Mouse (Mus musculus) central nervous system, embryonic 14 days (tissue): ENCODE results near the gene Ppm1n. TPM values are rescaled to one million over a fixed set of nuclear protein-coding genes. Genes with fewer than 3 reads are reported as not detected.

Experiments
- polyA plus RNA-seq: library from polyadenylated mRNA; depleted of rRNA; stranded (reverse); fragments of >200 nt; gene quantifications from 2 replicates; pipeline ENCODE4 v1.2.3, GENCODE M21; 2012; rRNA removed

Gene Ppm1n
- polyA plus RNA-seq, result 0.83 and 1.1 TPM in 2 replicates

DNA sequence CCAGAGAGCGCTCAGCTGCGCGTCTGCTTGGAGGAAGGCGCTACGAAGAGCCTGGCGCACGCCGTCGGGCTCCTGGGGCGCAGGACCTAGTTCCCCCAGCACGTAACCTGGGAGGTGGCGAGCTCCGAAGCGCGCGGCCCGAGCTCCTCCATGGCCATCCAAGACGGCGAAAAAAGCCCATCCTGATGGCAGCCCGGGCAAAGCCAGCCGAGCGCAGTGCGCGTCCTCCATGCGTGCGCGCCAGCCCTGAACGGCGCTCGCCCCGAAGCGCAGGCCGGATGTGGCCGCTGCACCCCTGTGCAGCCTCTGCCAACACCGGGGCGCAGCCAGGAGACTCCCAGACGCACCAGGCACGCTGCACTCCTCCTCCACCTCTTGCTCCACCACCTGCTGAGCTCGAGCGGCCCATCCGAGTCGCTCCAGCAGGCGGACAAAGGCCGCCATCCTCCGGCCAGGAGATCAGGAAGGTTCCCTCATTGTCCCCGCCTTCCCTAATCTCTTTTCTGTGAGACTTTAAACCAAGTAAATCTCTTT is at the start of gene Ppm1n:
Gene Ppm1n (minus strand): TSS at position 484 of the 534 bp plus-strand sequence.

DNA sequence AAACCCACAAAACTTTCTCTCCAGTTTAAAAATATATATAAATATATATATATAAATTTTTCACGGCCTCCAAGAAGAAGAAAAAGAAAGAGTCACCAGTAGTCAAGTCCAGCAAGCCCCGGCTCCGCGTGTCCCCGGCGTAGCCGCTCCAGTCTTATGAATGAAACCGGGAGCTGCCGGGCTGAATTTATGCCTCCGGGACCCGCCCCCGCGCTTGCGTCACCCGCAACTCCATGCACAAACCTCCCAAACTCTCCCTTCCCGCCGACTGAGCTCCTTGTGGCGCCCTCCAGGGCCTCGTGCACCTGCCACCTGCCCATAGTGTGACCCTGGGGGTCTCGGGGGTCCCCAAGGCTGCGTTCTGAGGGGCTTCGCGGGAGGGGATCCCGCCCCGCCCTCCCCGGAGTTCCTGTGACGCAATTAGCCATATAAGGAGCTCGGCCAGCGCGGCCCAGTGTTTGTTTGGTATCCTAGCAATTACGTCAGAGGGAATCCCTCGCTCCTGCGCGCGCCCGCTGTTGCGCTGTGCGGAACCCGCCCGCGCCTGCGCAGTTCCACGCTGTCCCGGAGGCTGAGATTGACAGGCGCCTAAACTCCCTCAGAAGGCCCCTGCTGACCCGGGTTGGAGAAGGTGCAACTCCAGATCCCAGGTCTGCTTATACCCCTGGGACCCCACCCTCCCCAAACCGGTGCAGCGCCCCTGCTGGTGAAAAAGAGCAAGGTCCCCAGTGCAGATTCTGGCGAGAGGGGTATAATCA is 30.2 kb upstream of the Ppm1n start, which contains the start of gene Fosb:
Gene Fosb (minus strand): TSS at position 168 of the 758 bp plus-strand sequence.

DNA sequence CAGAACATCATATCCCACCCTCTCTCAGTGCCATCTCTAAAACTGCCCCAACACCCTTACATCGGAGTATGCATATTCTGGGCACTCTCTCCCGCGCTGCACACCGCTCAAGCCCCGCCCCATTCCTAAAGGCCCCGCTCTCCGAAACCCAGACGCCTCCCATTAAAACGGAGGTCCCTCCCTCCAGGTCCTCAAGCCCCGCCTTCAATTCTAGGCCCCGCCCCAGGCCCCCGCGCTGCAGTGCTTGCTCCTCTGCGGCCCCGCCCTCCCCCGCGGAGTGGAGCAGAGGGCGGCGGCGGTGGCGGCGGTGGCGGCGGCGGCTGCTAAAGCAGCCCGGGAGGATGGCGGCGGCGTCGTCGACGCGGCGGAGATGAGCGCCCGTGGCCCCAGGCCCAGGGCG is 2.5 kb upstream of the Ppm1n start, which contains the start of gene Rtn2:
Gene Rtn2 (plus strand): TSS at position 240 of the 400 bp plus-strand sequence.

DNA sequence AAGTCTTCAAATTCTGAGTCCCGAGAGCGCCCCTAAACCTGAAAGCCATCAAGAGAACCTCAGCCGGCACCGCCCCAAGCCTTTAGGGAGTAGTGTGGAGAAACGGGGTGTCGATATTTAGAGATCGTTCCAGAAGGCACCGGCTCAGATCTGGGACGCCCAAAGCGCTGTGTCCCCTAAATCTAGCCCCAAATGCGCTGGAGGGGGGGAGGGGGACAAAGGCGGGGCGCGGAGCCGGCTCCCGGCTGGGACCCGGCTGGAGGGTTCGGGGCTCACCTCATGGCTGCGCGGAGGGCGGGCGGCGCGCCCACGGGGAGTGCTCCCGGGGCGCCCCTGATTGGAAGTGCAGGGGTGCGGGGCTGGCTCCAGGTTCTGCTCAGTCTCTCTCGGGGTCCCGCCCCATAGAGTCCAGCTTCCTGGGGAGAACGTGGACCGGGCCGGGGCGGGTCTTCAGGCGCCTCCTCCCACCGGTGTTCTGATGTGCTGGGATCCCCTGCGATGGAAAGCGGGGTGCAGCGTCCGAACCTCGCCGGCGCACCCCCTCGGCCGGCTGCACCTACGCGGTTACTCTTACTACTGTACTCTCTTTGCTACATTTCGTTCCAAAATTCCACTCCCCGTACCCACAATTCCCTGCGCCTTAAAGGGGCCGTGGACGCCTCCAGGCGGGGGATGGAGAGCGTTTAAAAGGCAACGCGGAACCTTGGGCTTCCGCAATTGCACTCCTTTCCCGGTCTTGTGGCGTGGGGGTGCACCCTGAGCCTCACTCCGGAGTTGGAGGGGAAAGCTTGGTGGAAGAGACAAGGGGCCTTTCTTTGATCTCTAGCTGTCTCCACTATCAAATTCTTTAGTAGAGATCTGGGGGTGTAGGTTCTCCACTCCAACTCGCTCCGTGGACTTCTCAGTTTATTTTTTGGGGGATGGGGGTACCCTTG is 8.4 kb downstream of the Ppm1n start, which contains the start of gene Vasp:
Gene Vasp (minus strand): TSS at position 580 of the 935 bp plus-strand sequence.

DNA sequence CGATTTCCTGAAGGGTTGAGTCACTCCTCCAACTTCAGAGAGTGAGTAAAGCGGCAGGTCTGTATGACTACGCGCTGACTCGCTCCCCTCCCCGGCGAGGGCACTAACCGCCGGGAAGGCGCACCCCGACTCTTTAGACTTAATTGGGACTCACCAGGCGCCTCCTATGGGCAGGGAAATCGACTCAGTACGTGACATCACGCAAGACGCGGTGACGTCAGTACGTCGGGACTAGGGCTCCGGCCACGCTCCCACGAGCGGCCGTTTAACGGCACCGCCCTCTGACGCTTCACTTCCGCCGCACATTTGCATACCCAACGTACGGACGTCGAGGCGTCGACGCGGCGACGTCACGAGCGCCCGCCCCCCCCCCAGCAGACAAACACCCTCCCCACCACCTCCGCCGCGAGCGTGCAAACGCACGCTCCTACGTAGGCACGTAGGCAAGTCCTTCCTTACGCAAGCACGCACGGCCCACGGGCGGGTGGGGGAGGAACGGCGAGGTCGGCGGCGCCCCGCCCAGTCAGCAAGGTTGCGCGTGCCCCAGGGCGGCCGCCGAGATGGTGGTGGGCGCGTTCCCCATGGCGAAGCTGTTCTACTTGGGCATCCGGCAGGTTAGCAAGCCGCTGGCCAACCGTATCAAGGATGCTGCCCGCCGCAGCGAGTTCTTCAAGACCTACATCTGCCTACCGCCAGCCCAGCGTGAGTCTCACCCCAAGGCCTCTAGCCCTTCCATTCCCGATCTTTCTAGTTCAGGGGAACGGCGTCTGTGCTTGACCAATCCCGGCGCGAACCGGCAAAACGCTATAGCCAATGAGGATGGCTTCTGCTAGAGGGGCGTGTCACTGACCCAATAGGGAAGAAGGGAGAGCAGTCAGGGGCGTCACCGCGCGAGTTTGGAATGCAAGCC is 51.7 kb downstream of the Ppm1n start, which contains the start of gene Opa3:
Gene Opa3 (plus strand): TSS at position 452 of the 910 bp plus-strand sequence.

Other genes starting within 250 kb of the Ppm1n start
- gene Rsph6a, start 225.4 kb downstream of the Ppm1n start, polyA plus RNA-seq, result 0.06 and 0.13 TPM in 2 replicates
- 154 and 161 TPM in 2 replicates for gene Dmwd, start 203.8 kb downstream of the Ppm1n start, polyA plus RNA-seq
- 66.0 and 81.7 TPM in 2 replicates for gene Dmpk, start 196.2 kb downstream of the Ppm1n start, polyA plus RNA-seq
- gene Six5, start 185.5 kb downstream of the Ppm1n start, polyA plus RNA-seq, result 20.6 and 32.0 TPM in 2 replicates
- gene Gm4969, start 161.7 kb downstream of the Ppm1n start, polyA plus RNA-seq, result 5.3 and 6.0 TPM in 2 replicates
- 12.5 and 13.2 TPM in 2 replicates for gene Fbxo46, start 160.2 kb downstream of the Ppm1n start, polyA plus RNA-seq
- 15.7 and 17.0 TPM in 2 replicates for gene Qpctl, start 130.8 kb downstream of the Ppm1n start, polyA plus RNA-seq
- gene Snrpd2, start 130.3 kb downstream of the Ppm1n start, polyA plus RNA-seq, result 153 and 184 TPM in 2 replicates
- gene Gipr, start 113.9 kb downstream of the Ppm1n start, polyA plus RNA-seq, result 12.0 and 19.1 TPM in 2 replicates
- gene Eml2, start 103.6 kb downstream of the Ppm1n start, polyA plus RNA-seq, result 47.2 and 49.2 TPM in 2 replicates
- gene Gpr4, start 67.5 kb downstream of the Ppm1n start, polyA plus RNA-seq, result 4.1 and 4.4 TPM in 2 replicates
- 25.6 and 27.9 TPM in 2 replicates for gene Opa3, start 51.7 kb downstream of the Ppm1n start, polyA plus RNA-seq
- 64.3 and 74.5 TPM in 2 replicates for gene Vasp, start 8.2 kb downstream of the Ppm1n start, polyA plus RNA-seq
- gene Rtn2, start 2.6 kb upstream of the Ppm1n start, polyA plus RNA-seq, result 118 and 136 TPM in 2 replicates
- 0.11 and 0.36 TPM in 2 replicates for gene Fosb, start 30.0 kb upstream of the Ppm1n start, polyA plus RNA-seq
- 74.3 and 79.3 TPM in 2 replicates for gene Ercc1, start 64.7 kb upstream of the Ppm1n start, polyA plus RNA-seq
- gene Cd3eap, start 79.4 kb upstream of the Ppm1n start, polyA plus RNA-seq, result 14.1 and 14.5 TPM in 2 replicates
- 6.6 and 9.4 TPM in 2 replicates for gene Ppp1r13l, start 79.7 kb upstream of the Ppm1n start, polyA plus RNA-seq
- gene Ercc2, start 101.9 kb upstream of the Ppm1n start, polyA plus RNA-seq, result 75.9 and 76.5 TPM in 2 replicates
- 1.4 and 2.5 TPM in 2 replicates for gene Klc3, start 124.0 kb upstream of the Ppm1n start, polyA plus RNA-seq
- 0.10 and 25.4 TPM in 2 replicates for gene Ckm, start 124.7 kb upstream of the Ppm1n start, polyA plus RNA-seq
- 51.1 and 55.1 TPM in 2 replicates for gene Mark4, start 178.8 kb upstream of the Ppm1n start, polyA plus RNA-seq
- gene Exoc3l2, start 183.3 kb upstream of the Ppm1n start, polyA plus RNA-seq, result 0.85 and 1.6 TPM in 2 replicates
- gene Bloc1s3, start 228.3 kb upstream of the Ppm1n start, polyA plus RNA-seq, result 9.1 and 10.5 TPM in 2 replicates
- gene Trappc6a, start 228.3 kb upstream of the Ppm1n start, polyA plus RNA-seq, result 34.1 and 35.1 TPM in 2 replicates
- 0.33 and 0.34 TPM in 2 replicates for gene Nkpd1, start 237.8 kb upstream of the Ppm1n start, polyA plus RNA-seq